Mouse (Mus musculus): ENCODE measurements at regions not wholly inside any gene's neighbourhood (a gene's known extent, or its start where the extent isn't known, plus 50 kb on each side); places are given as distances from the start of the nearest gene placed in this dataset.

DNA sequence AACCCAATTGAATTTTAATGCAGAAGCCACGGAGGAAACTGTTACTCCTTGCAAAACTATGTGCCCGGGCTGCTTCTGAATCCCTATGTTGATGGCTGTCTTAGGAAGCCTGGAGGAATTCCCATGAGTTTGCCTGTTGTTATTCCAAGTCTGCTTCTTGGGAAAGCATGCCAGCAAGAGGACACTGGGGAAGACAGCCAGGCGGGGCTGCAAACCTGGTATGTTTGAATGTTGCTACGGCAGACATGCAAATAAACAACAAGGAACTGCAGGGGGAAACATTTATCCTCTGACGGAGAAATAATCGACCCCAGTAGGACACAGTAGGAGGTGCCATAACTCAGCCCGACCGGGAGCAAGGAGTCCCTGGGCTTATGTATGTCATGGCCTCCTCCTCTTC is 168.0 kb downstream of the Gm11077 start:
- TF ChIP-seq EP300 (optimal IDR thresholded peaks at IDR 0.05): no peak
- peak; percentile 21; the same call in 1 of the 2 replicates for TF ChIP-seq CTCF (IDR thresholded peaks at IDR 0.05; ENCODE audit: low read depth)

Data from stomach, postnatal 0 days (tissue).